In the genomic region with DNA sequence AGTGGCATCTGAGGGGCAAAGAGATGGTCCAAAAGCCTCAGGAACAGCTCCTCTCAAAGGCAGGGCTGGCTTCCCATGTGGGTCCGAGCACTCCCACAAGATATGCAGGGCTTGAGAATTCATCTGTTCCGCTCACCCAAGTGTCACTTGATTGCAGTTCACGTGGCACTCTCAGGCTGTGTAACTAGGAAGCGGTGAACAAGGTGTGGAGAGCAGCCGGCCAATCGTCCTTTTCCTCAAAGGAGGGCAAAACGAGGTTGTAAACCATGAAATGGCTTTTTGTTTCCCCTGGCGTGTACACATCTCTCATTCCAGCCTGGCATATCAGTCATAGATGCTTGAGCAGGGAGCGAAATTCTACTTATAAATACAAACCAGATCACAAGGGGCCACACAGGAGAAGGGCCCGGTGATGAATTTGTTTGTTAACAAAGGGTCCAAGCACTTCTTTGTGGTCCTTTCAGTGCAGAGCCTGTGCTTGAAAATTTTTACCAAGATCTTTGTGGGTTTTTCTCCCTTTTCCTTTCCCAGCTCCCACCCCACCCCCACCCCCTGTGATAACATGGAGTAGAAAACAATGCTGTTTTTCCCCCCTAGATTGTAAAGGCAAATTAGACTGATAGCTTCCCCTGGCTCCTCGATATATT, we compare ENCODE assay signal across 11 mouse cellular contexts.
A peak's percentile ranks its signal among the peaks of the same experiment; 100 is the strongest.
DNase-seq lines count a peak whose midpoint lies in the region; ATAC-seq and TF ChIP-seq lines count a peak whose summit lies in the region.
"Had no signal": no experiment of that assay in that cellular context is flagged by ENCODE, and none has a peak within 500 bp of the region (broad histone marks: within the 10 kb centered on the region; RNA-seq: fewer than 3 reads in every experiment).

No protein-coding gene starts in this region.

- H3K9me3 ChIP-seq in kidney, embryonic 15.5 days (replicated peaks): no peaks in the 10 kb centered on the region
- no peaks in the 10 kb centered on the region for H3K9me3 ChIP-seq in hindbrain, embryonic 12.5 days (replicated peaks)
- H3K9me3 ChIP-seq in neural tube, embryonic 14.5 days (ENCODE audit: control insufficient read depth, low read length): no peaks in the 10 kb centered on the region

- 0 out of 2 replicates have a peak overlapping the region, but pooled peaks have one; percentile 18 for H3K27ac ChIP-seq in kidney, embryonic 15.5 days
- peak overlapping the region; percentile 52 for H3K27ac ChIP-seq in hindbrain, embryonic 12.5 days
- peak overlapping the region; percentile 19; the same call in 1 of the 2 replicates for H3K27ac ChIP-seq in neural tube, embryonic 14.5 days (ENCODE audit: low read depth, low read length)
- no peak overlapping the region for H3K27ac ChIP-seq in left cerebral cortex, adult 2 months
- H3K27ac ChIP-seq: liver, embryonic 14.5 days had no signal

- ATAC-seq in kidney, embryonic 15.5 days (replicated peaks; ENCODE audit: low FRiP score): no peak
- no peak for ATAC-seq in hindbrain, embryonic 12.5 days (ENCODE audit: low FRiP score)
- ATAC-seq in neural tube, embryonic 14.5 days (ENCODE audit: low read depth): no peak

- no peak overlapping the region for H3K4me3 ChIP-seq in kidney, embryonic 15.5 days (replicated peaks)
- H3K4me3 ChIP-seq in hindbrain, embryonic 12.5 days: no peak overlapping the region
- H3K4me3 ChIP-seq in neural tube, embryonic 14.5 days (ENCODE audit: low read depth, low read length): no peak overlapping the region
- H3K4me3 ChIP-seq in left cerebral cortex, adult 2 months: no peak overlapping the region
- H3K4me3 ChIP-seq: myocyte had no signal

- H3K4me2 ChIP-seq in kidney, embryonic 15.5 days: no peak overlapping the region
- peak overlapping the region; percentile 24; the same call in 1 of the 2 replicates for H3K4me2 ChIP-seq in hindbrain, embryonic 12.5 days (replicated peaks)
- no peak overlapping the region for H3K4me2 ChIP-seq in neural tube, embryonic 14.5 days (ENCODE audit: low read depth, low read length)

- intact Hi-C loops in left cerebral cortex, postnatal 10 days (cut with DNase I): no loop called here
- intact Hi-C loops in left cerebral cortex, adult 2 months (cut with DNase I): no loop called here

- no peak for TF ChIP-seq CTCF in left cerebral cortex, adult 2 months (IDR thresholded peaks at IDR 0.05)

- DNase-seq in kidney, adult 9 months: no peak
- DNase-seq in lung, postnatal 14 days: peak; percentile 24
- DNase-seq in left cerebral cortex, postnatal 10 days (ENCODE audit: extremely low spot score in 1 of 2, low spot score in 2 of 2): no peak
- DNase-seq in left cerebral cortex, adult 2 months (ENCODE audit: extremely low spot score in 1 of 2, low spot score in 2 of 2): no peak
- DNase-seq: kidney, adult 8-10 months; right cerebral cortex, postnatal 25 days had no signal

- no peak overlapping the region for H3K9ac ChIP-seq in kidney, embryonic 15.5 days
- no peak overlapping the region for H3K9ac ChIP-seq in hindbrain, embryonic 12.5 days
- no peak overlapping the region for H3K9ac ChIP-seq in neural tube, embryonic 14.5 days (replicated peaks; ENCODE audit: low read depth, low read length)
- H3K9ac ChIP-seq: liver, embryonic 14.5 days had no signal

- WGBS in kidney, embryonic 15.5 days: 34% methylated on average over 11 of the region's 11 CpGs
- 21% methylated on average over 11 of the region's 11 CpGs for WGBS in hindbrain, embryonic 12.5 days
- WGBS in neural tube, embryonic 14.5 days: 9% methylated on average over 11 of the region's 11 CpGs

- H3K4me1 ChIP-seq in kidney, embryonic 15.5 days: peaks cover 9% of the 10 kb centered on the region
- peaks cover 12% of the 10 kb centered on the region for H3K4me1 ChIP-seq in hindbrain, embryonic 12.5 days
- H3K4me1 ChIP-seq in neural tube, embryonic 14.5 days (ENCODE audit: control insufficient read depth, insufficient read depth, low read length): peaks cover 12% of the 10 kb centered on the region

- no peaks in the 10 kb centered on the region for H3K36me3 ChIP-seq in kidney, embryonic 15.5 days
- no peaks in the 10 kb centered on the region for H3K36me3 ChIP-seq in hindbrain, embryonic 12.5 days
- no peaks in the 10 kb centered on the region for H3K36me3 ChIP-seq in neural tube, embryonic 14.5 days (ENCODE audit: control insufficient read depth, insufficient read depth, low read length)

- H3K27me3 ChIP-seq in kidney, embryonic 15.5 days: no peaks in the 10 kb centered on the region
- no peaks in the 10 kb centered on the region for H3K27me3 ChIP-seq in hindbrain, embryonic 12.5 days
- H3K27me3 ChIP-seq in neural tube, embryonic 14.5 days (ENCODE audit: control insufficient read depth, insufficient read depth, low read length): no peaks in the 10 kb centered on the region
